Mouse (Mus musculus) midbrain, embryonic 15.5 days (tissue): ENCODE measurements around the gene Rab14. TPM values are rescaled to one million over a fixed set of nuclear protein-coding genes. Genes with fewer than 3 reads are reported as not detected.

Source experiments
- ATAC-seq: fragments of 200-750 bp; cut with Nextera tagmentation; replicated peaks from 2 replicates; pipeline ENCODE4 v1.8.0; 2017; ENCODE audit warnings: moderate TSS enrichment
- H3K27ac ChIP-seq: fragments of 300-500 bp; sonication (generic); 2 replicates; pipeline ENCODE4 v1.5.1; 2015; ENCODE audit warnings: mild to moderate bottlenecking, inconsistent platforms
- H3K27me3 ChIP-seq: fragments of 300-500 bp; sonication (generic); replicated peaks from 2 replicates; pipeline ENCODE4 v1.6.1; 2015; ENCODE audit warnings: inconsistent platforms
- H3K36me3 ChIP-seq: fragments of 300-500 bp; sonication (generic); replicated peaks from 2 replicates; pipeline ENCODE4 v1.6.1; 2015; ENCODE audit warnings: inconsistent platforms
- H3K4me1 ChIP-seq: fragments of 300-500 bp; sonication (generic); 2 replicates; pipeline ENCODE4 v1.6.1; 2015; ENCODE audit warnings: inconsistent platforms
- H3K4me2 ChIP-seq: fragments of 300-500 bp; sonication (generic); 2 replicates; pipeline ENCODE4 v1.6.1; 2015; ENCODE audit warnings: inconsistent platforms, mild to moderate bottlenecking, moderate library complexity
- H3K4me3 ChIP-seq: fragments of 300-500 bp; sonication (generic); 2 replicates; pipeline ENCODE4 v1.5.1; 2015; ENCODE audit warnings: mild to moderate bottlenecking, inconsistent platforms
- H3K9ac ChIP-seq: fragments of 300-500 bp; sonication (generic); 2 replicates; pipeline ENCODE4 v1.6.1; 2015; ENCODE audit warnings: mild to moderate bottlenecking, inconsistent platforms
- H3K9me3 ChIP-seq: fragments of 300-500 bp; sonication (generic); 2 replicates; pipeline ENCODE4 v1.6.1; 2016; ENCODE audit warnings: inconsistent platforms
- WGBS: fragments of 180-500 bp; shearing (Covaris S2); methylation state at CpG from one replicate; pipeline ENCODE4 v1.1.7; 2015; ENCODE audit warnings: mixed read lengths; 5-methylcytosine and 5-hydroxymethylcytosine counted together
- polyA plus RNA-seq: library from polyadenylated mRNA; unstranded; fragments of >200 nt; fragmentation: Nextera tagmentation; extraction: Ambion mirVana; gene quantifications from 2 replicates; pipeline ENCODE4 v1.2.1, GENCODE M21; 2015

The Rab14 gene
- polyA plus RNA-seq, 1 experiment from 2014 or later: 424 TPM

DNA sequence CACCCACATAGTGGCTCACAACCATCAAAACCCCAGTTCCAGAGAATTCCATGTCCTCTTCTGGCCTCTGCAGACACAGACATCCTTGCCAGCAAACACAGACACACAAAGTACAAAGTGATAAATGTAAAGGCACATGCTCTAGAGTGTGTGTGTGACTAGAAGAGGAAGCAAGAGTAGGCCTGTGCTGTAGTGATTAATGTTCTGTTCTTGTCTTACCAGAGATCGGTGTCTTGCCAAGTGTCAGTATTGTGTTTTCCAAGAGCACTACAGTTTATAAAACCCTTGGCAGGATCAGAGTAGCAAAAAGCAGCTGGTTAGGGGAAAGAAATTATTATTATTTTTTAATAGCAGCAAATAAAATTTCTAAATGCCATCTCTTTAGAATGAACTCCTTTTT is 62.3 kb downstream of the Rab14 start:
- 98% methylated on average over 1 of the region's 1 CpGs for WGBS

DNA sequence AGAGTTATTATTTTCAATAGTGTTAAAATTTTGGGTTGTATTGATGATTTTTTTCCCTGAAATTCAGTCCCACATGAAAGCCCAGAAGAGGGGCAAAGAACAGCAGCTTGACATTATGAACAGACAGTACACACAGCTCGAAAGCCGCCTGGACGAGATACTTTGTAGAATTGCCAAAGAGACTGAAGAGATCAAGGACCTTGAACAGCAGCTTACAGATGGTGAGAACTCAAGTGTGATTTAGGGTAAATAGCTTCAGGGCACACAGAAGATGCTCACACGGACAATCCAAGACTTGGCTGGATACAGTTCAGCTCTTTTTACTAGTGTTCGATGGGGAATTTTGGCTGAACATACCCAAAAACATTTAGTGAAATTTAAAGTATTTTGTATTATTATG is 67.0 kb downstream of the Rab14 start:
- ATAC-seq: no peak
- Histone ChIP-seq H3K9ac (no peak overlapping the region), H3K36me3 (peaks cover 17% of the 10 kb centered on the region), H3K27ac (no peak overlapping the region), H3K4me1 (peaks cover 11% of the 10 kb centered on the region), H3K4me2 (no peak overlapping the region), H3K4me3 (no peak overlapping the region), H3K27me3 (no peaks in the 10 kb centered on the region), H3K9me3 (no peaks in the 10 kb centered on the region)
- 77% methylated on average over 5 of the region's 5 CpGs for WGBS

More for the DNA sequence above, 62.3 kb downstream of the Rab14 start:
- Histone ChIP-seq H3K4me2 (no peak overlapping the region), H3K4me1 (no peaks in the 10 kb centered on the region), H3K36me3 (peaks cover 27% of the 10 kb centered on the region), H3K4me3 (no peak overlapping the region), H3K27me3 (no peaks in the 10 kb centered on the region), H3K27ac (no peak overlapping the region), H3K9ac (no peak overlapping the region), H3K9me3 (no peaks in the 10 kb centered on the region)
- ATAC-seq: no peak

DNA sequence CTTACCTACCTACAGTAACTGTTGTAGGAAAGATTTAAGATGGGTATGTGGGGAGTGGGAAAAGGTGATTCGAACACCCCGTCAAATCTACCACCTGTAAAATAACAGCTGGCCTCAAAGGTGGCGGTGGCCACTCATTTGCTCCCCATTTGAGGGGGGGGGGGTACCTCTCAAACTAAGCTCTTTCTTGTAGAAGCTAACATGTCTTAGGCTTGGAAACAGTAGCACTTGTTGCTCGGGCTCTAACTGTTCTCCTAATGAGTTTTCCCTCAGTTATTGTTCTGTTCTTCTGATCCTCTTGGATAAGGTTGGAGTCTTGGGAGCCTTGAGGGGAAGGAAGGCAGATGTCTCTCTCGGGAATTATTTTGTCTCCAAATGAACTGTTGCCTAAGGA is 68.3 kb downstream of the Rab14 start:
- Histone ChIP-seq H3K9me3 (no peaks in the 10 kb centered on the region), H3K4me3 (peak overlapping the region; percentile 38), H3K4me1 (peaks cover 11% of the 10 kb centered on the region), H3K36me3 (peaks cover 7% of the 10 kb centered on the region), H3K27ac (no peak overlapping the region), H3K27me3 (no peaks in the 10 kb centered on the region), H3K9ac (no peak overlapping the region), H3K4me2 (peak overlapping the region; percentile 49)
- 4% methylated on average over 5 of the region's 5 CpGs for WGBS
- no peak for ATAC-seq

DNA sequence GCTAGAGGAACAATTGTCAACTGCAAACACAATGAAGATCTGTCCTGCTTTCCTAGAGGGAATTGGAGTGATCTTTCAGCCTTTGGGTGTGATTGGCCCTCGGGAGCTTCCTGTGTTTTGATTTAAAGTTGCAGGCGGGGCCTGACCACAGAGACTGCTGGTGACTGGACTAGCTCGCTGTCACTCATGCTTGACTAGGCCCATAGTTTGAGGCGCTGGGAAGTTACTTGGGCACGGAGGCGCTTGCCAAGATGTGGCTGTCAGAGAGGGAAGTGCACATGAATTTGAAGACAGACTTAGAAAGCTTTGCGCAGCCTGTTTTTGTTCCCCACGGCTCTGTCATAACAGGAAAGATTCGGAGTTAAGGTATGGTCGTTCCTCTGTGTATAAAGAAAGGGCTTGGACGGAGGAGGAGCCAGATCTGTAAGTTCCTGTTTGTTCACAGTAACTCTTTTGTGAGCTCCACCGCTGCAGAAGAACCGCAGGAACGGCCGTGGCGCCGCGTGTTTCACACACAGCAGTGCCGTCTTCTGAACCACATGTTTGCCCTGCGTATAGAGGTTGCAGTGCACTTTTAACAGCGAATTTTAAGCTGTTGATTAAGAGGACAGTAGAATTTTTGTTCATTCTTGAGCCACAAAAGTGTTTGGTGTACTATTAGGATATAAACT is 68.8 kb downstream of the Rab14 start:
- Histone ChIP-seq H3K4me2 (peak overlapping the region; percentile 49), H3K9ac (no peak overlapping the region), H3K9me3 (no peaks in the 10 kb centered on the region), H3K4me3 (peak overlapping the region; percentile 38), H3K36me3 (peaks cover 2% of the 10 kb centered on the region), H3K27me3 (no peaks in the 10 kb centered on the region), H3K27ac (0 out of 2 replicates have a peak overlapping the region, but pooled peaks have one; percentile 40), H3K4me1 (peaks cover 11% of the 10 kb centered on the region)
- WGBS: under 1% methylated on average over 21 of the region's 21 CpGs
- ATAC-seq: peak; percentile 98

DNA sequence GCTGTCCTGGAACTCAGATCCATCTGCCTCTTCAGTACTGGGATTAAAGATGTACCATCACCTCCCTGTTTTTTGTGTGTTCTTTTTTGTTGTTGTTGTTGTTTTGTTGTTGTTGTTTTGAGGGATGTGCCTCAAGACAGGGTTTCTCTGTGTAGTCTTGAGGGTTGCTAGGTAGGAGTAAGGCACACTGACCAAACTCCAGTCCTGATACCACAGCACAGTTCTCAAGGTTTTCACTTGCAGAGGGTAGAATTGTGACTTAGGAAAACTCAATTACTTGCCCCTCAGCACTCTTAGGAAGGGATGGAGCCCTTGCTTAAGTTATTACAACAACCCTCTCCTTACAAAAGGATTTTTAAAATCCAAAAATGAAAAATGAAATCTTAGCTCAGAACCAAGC is 69.4 kb downstream of the Rab14 start:
- no peaks in the 10 kb centered on the region for H3K27me3 ChIP-seq
- no peak for ATAC-seq
- peak overlapping the region; percentile 38; the same call in 1 of the 2 replicates for H3K4me3 ChIP-seq
- H3K4me2 ChIP-seq: peak overlapping the region; percentile 49
- no peaks in the 10 kb centered on the region for H3K9me3 ChIP-seq
- no peak overlapping the region for H3K27ac ChIP-seq
- no peaks in the 10 kb centered on the region; the same call in 1 of the 2 replicates for H3K36me3 ChIP-seq
- peaks cover 11% of the 10 kb centered on the region for H3K4me1 ChIP-seq
- no peak overlapping the region for H3K9ac ChIP-seq

Other genes starting within 250 kb of the Rab14 start
- gene Traf1, start 239.3 kb downstream of the Rab14 start, polyA plus RNA-seq: 3.6 and 3.8 TPM in 2 replicates
- gene Hc, start 139.7 kb downstream of the Rab14 start, polyA plus RNA-seq: 1.1 and 1.2 TPM in 2 replicates
- 0.32 and 0.74 TPM in 2 replicates for gene AI182371, start 99.6 kb downstream of the Rab14 start, polyA plus RNA-seq
- gene Cntrl, start 91.6 kb downstream of the Rab14 start, polyA plus RNA-seq: 10.5 and 10.8 TPM in 2 replicates
- 18.9 and 19.2 TPM in 2 replicates for gene Gsn, start 55.3 kb upstream of the Rab14 start, polyA plus RNA-seq
- 13.1 and 14.4 TPM in 2 replicates for gene Stom, start 135.9 kb upstream of the Rab14 start, polyA plus RNA-seq
- not detected in 2 replicates for gene 4930568D16Rik, start 166.6 kb upstream of the Rab14 start, polyA plus RNA-seq
- gene 4930402F06Rik, start 196.1 kb upstream of the Rab14 start, polyA plus RNA-seq: not detected in 2 replicates